Mouse (Mus musculus) fibroblast of lung, adult 2 months (primary cell): Measurements from ENCODE around the gene Lgmn.

Source experiments
- DNase-seq: peaks from one replicate; pipeline ENCODE4 v3.0.0-alpha.2; 2011; ENCODE audit warnings: low read depth

Lgmn gene

DNA sequence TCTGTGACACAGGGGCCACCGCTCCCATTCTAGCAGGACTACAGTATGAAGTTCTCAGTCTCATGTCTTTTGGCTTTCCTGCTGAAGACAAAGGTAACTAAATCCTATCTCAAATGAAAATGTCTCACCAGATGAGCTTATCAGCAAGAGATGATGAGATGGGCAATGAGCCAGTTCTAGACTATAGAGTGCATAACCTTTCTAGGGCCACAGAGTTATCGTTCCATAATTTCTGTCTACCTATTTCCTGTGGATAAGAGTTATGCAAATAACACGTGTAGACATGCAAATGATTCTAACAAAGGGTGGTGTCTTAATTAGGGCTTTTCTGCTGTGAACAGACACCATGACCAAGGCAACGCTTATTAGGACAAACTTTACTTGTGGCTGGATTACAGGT lies 5.5 kb downstream of the Lgmn start:
- no peak for DNase-seq

DNA sequence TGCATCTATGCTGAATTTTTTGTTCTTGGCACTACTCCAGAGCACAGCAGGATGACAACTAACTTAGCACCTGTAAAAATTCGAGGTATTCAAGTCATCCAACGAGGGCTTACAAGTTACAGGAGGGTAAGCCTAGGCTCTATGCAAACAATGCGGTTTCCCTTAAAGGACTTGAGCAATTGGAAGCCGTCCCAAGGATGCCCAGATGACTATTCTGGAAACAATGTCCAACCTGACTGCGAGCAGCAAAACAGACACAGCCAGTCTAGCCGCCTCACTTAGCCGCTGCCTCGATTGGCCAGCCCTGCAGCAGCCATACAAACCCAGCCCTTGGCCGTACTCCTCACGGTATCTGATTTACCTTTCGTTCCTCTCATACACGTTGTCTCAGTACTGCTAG lies 7.4 kb downstream of the Lgmn start:
- DNase-seq = no peak

DNA sequence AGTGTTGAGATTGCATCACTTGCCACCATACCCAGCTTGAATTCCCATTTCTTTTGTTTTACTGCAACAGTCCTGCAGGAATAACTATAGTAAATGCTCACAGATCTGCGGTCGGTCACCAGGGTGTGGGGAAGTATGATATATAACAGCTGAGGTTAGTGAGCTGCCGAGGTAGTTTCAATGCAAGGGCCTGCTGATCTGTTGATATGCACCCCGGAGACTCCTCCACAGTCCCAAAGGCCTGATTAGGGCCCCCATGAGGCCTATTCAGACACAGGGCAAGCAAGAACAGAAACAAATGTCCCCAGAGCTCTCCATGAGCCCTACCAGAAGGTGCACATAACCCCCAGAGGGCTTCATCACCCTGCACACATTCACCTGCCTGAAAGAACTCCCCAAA lies 9.4 kb downstream of the Lgmn start:
- no peak for DNase-seq

DNA sequence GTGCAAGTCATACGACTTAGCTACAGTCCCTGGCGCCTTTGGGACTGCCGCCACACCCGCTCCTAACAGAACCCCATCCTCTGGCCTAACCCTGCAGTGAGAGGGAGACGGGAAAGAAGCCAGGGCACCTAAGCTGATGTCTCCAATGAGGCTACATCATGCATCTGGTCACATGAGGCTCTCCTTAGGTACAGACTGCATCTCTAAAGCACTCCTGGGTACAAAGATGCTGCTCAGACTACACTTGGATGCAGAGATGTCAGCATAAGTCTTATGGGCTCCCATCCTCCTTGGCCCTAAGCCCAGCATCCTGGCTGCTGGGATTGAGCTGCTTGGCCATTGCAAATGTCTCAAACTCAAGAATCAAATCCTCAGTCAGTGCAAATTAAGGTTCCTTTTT lies 10.0 kb downstream of the Lgmn start:
- DNase-seq = no peak

DNA sequence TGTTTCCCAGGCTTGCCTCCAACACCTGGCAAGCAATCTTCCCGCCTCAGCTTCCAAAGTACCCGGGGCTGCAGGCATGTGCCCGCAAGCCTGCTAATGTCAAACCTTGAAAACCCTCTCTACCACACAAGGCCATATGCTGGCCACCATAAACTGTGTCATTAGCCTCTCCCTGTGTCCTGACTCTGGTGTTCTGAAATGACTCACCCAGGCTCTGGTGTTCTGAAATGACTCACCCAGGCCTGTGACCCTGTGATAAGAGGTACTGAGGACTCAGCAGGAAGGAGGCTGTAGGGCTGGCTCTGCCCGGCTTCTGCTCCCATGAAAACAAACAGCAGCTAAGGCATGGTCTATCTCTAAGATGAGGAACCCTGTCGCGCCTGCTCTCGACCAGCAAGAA lies 13.3 kb downstream of the Lgmn start:
- no peak for DNase-seq

DNA sequence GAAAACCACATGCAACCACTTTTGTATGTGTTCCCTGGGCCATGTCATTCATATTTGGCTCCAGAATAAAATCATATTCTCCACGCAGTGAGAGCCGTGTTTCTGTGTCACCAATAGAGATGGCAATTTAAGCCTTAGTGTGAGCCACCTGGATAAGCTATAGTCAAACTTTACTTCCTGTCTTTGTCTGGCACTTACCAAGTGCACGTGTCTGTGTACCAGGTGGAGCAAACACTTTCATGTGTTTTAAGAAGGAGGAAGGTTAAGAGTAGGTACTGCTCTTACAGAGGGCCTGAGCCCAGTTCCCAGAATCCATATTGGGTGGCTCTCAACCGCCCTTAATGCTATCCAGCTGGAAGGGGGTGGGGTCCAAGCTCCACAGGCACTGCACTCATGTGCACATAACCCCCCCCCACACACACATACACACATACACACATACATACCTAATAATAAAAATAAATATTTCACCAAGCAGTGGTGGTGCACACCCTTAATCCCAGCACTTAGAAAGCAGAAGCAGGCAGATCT lies 14.5 kb downstream of the Lgmn start:
- no peak for DNase-seq

DNA sequence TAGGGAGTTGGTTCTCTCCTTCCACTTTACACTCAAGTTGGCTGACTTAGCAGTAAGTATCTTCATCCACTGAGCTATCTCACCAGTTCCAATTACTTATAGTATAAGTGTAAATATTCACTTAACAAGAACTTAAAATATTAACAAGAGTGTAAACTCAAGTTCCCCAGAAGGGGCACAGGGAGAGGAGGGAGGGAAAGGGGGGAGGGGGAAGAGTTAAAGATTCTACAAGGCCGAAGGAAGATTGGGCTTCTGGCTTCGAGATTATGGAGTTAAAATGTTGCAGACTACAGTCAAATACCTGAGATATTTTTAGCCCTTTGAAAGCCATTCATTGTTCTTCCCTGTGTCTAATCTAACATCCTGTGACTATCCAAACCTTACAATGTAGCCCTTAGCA lies 15.2 kb downstream of the Lgmn start:
- no peak for DNase-seq

DNA sequence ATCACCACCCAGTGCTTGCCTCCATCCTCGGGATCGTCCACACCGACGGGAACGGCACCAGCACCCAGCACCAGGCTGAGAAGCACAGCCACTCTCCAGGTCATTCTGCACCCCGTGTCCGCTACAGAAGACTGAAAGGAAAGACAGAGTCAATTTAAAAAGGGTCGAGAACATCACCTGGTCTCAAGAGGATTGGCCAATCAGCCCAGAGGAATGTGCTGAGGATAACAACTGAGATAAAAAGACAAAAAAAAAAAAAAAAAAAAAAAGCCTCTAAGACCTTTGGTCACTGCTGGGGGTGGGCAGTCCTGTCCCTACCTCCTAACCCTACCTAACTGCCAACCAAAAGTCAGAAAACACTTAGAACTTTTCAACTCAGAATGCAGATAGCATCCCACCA lies 16.0 kb downstream of the Lgmn start:
- no peak for DNase-seq

DNA sequence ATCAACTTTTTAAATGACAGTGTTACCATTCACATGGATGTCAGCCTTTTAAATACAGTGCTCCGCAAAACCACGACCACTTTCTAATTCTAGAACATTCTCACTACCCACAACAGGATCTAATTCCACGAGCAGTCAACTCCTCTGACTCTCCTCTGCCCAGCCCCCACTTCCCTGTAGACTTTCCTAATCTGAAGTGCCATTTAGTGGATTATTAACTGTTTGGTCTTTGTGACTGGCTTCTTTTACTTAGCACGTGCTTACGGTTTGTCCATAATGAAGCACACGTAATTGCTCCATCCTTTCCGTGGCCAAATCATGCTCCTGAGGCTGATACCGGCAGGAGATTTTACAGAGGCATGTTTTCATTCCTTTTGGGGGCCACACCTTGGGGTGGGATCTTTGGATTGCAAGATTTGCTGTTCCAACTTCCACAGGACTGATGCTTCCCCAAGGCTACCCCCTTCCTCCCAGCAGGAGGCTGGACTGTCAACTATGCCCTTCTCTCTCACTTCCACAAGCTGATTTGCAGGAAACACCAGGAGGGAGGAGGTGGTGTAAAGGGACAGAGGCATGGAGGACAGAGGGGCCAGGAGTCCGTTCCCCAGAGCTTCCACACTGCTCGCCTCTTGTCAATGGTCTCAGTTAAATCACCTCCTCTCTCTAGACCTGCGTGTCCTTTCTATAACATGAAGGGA lies 16.8 kb downstream of the Lgmn start:
- no peak for DNase-seq

DNA sequence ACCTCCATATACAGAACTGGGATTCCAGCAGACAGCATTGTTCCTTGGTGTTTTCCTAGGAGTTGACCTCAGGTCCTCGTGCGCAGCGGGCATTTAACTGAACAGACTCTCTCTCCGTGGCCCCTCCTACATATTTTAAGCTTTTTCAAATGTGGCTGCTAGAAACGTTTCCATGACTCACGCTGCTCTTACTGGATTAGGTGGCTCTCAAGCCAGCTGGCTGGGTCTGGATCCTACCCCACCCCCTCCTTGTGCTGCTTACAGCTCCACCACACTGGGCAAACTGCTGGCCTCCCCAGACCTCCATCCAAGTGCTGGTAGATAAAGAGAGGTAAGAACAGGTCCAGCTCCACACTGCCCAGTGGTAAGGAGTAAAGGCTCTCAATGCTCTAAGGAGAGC lies 17.5 kb downstream of the Lgmn start:
- DNase-seq = peak; percentile 93

DNA sequence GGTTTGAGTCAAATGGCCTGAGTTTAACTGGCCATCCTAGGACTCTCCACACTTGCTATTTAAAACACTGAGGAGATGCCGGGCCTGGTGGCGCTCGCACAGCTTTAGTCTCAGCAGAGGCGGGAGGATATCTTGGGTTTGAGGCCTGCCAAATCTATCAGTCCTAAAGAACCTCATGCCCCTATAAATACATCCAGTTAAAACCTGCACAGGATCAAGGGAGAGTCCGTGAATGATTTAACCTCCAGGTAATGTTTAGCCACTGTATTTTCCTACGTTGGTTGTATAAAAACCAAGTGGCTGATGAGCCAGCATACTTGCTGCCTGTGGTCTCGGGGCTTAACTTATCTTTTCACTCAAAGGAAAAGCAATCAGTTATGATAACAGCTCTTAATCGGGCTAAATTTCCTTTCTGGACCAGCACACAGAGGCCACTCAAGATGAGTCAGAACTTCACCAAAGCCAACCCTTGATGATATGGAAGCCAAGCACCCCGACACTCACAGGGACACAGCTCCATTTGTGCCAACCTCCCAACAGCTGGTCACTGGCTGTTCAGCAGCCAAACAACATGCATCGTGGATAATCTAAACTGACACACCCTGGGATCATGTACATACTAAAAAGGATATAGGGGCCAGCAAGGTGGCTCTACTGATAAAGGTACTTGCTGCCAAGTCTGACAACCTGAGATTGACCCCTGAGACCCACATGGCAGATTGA lies 19.3 kb downstream of the Lgmn start:
- no peak for DNase-seq

DNA sequence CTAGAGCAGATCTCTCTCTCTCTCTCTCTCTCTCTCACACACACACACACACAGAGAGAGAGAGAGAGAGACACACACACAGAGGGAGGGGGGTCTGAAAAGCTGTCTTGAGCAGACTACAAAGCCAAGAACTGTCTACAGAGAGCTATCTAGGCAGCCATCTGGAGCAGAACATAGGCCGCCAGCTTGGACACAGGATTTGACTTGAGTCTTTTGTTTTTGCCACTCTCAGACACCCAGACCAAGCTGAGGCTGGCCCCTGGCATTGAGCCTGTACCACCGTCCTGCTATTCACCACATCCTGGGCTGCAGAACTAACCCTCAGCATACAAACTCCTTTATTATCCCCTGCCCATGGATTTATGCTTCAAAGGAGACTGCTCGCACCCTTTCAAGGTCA lies 20.1 kb downstream of the Lgmn start:
- peak; percentile 55 for DNase-seq

DNA sequence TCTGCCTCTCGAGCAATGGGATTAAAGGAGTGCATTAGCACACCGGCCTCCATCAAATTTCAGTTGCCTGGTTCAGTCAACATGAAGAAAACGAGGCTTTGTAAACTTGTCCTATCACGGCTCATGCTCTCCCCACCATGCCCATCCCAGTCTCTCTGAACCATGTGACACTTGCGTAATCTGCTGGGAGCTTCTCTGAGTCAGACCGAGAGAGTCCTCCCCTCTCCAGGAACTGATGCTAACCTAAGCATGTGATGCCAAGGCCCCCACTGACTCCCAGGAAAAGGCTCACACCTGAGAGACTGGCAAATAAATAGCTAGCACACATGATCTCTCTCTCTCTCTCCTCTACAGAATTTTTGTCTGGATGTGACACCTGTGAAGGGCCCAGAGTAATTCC lies 21.9 kb downstream of the Lgmn start:
- DNase-seq = no peak

DNA sequence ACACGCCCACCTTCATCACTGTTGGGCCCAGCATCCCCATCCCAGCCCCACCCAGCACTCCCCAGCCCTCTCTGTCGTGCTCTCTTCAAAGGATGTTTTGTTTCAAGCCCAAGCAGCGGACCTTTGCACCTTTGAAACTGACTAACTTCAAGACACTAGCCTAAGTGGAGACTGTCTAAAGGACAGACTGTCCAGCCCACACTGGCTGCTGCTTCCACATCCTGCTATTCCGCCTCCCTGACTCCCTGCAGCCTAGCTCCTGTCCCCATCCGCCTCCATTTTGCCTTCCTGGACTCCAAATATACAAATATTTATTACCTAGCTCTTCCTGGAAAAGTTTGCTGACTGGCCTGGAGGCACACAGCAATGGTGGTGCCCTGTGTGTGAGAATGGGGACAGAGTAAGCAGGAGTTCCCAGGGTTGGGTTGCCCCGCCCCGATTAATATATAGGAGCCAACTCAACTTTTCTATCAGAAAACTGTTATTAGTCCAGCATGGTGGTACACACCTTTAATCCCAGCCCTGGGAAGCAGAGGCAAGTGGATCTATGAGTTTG lies 22.6 kb downstream of the Lgmn start:
- DNase-seq = no peak

DNA sequence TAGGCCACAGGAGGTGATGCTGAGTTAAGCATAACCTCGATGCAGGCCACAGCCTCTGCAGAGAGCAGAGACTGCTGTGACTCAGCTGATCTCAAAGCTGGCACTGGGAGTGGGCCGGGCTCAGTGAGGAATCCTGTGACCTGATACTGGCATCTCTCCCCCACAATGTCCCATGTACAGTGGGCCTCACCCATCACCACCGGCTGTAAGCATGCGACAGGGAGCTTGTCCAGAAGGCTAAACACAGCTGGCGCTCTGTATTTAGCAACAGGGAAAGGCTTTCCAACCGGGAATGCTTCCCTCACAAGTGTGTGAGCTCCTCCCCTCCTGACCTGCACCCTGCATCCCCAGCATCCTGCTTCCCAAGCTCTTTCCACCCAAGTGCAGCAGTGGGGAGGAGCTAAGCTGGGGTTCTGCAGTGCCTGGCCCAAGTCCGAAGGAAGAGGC lies 23.2 kb downstream of the Lgmn start:
- DNase-seq = peak; percentile 77

DNA sequence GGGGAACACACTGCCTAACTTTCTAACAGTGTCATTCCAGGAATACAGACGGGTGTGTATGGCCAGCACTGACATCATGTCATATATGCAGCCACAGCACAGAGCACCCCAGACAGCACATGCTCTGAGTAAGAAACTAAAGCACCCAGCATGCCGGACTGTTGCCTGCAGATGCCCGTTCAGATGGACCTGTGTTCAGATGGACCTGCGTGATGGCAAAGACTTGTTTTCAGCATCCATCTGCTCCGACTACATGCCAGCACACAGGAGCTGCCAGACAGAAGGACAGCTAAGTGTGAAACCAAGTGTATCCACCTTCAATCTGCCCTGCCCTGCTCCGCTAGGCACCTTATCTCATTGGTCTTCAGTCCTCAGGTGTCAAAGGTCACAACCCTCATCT lies 24.9 kb downstream of the Lgmn start:
- DNase-seq = no peak

DNA sequence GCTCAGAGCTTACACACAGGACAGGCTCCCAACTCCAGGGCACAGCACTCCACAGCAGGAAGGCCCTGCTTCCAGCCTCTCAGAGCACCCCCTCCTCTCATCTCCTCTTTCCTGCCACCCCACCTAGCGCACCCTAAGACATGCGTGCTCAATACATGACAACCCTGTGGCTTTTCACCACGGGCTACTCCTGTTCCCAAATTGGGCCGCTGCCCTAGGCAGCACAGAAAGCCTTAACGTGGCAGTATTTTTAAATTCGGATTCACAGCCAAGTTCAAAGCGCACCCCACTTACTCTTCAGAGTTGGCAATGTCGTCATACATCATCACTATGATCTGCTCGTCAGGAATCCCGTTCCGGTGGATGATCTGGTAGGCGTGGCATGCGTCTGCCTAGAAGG lies 26.4 kb downstream of the Lgmn start:
- no peak for DNase-seq

DNA sequence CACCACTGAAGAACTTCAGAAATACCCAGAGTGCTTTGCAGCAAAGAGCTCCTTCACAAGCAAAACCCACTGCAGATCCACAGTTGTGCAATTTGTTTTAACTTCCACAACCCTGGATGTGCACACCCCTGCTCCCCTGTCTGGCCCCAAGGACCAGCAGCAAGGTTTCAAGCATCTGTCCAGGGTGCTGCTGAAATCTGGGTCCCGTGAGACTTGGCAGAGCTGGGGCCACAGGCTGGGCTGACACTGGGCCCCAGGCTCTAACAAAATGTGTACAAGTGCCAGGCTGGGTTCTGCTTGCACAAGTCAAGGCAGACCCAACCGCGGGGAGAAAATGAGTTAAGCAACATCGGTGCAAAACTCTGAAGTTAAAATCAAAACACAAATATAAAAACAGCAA lies 41.0 kb downstream of the Lgmn start:
- no peak for DNase-seq

DNA sequence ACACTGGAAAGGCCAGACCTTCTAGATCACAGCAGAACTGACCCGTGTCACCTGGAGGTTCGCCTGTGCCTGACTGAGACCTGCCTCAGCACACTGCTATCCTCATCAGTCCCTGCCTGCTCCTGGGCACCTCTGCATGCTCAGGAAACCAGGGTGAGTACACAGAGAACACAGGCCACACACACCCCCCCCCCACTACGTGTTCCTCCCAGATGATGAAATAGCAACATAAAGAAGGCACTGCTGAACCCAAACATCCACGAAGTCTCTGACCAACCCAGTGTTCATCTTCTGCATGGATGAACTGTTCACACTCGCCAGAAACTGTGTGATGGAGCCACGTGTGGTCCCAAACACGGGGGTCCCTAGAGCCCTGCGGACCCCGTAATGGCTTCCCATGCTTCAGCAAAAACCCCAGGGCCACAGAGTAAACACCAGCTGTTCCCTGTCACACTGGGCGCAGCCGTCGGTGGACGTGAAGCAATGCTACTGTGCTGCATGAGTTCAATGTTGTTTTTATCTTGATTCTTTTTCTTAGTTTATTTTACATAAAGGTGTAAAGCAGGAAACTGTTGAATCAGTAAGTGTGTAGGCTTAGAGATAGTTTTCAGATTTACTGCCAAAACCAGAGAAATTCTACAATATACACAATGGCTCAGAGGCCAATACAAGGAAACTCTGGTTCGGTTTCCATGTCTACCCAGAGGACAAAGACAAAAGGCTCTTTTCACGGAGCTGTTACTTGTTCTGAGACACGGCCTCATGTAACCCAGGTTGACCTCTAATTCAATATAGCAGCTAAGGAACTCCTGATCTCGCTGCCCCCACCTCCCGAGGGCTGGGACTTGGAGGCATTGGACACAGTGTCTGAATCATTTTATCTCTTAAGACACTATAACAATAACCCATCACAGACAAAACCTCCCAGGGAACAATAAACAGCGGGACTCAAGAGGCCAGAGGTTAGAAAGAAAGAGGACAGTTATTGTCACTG lies 43.3 kb downstream of the Lgmn start:
- DNase-seq = no peak

DNA sequence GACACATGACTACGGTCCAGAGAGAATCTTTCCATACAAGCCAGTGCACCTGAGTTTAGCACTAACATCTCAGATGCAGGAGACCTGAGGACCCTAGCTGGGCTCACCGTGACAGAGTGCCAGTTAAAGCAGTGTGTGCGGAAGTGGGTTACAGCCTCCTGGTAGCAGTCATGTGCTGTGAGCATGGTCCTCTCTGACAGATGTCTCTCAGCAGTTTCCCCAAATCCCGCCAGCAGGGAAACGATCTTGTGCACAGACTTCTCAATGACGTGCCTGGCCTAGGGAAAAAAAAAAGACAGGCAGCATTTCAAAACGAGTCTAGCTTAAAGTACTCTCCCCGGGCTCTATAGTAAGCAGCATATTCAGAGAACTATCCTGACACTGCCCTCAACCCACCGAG lies 44.1 kb downstream of the Lgmn start:
- no peak for DNase-seq

DNA sequence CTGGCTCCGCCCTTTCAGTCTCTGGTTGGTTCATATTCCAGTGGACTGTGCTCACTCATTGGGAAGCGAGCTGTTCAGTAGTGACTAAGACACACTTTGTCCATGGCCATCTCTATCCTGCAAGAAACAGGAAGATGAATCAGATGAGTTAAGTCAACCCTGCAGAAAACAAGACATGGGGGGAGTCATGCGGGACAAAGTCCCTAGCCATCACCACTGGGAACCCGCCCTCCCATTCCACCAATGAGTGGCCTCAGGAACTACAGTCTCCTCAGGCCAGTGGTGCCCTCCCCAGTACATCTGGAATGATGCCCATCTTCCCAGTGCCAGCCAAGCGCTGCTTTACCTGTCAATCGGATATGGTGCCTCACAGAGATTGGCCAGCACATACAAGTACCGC lies 45.1 kb downstream of the Lgmn start:
- DNase-seq = no peak

DNA sequence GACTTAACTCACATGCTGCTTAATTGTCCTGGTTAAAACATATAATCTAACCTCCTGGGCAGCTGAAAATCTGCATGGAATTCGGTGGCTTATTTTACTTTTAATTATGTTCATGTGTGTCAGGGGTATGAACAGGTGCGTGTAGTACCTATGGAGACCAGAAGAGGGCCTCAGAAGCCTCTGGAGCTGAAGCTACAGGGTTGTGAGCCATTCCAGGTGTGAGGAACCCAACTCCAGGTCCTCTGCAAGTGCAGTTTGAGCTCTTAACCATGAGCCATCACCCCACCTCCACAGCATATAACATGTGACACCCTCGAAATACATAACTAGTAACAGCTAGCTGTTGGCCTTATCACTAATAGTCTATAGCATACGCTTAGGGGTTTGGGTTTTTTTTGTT lies 47.6 kb downstream of the Lgmn start:
- DNase-seq = no peak
